Mouse (Mus musculus): Measurements from ENCODE around the gene Unc13d.
"Not testable (repeated sequence)": the region's sequence is repeated elsewhere in the genome, so short reads cannot be mapped to it uniquely, and the experiment has no call there.

The Unc13d gene

DNA sequence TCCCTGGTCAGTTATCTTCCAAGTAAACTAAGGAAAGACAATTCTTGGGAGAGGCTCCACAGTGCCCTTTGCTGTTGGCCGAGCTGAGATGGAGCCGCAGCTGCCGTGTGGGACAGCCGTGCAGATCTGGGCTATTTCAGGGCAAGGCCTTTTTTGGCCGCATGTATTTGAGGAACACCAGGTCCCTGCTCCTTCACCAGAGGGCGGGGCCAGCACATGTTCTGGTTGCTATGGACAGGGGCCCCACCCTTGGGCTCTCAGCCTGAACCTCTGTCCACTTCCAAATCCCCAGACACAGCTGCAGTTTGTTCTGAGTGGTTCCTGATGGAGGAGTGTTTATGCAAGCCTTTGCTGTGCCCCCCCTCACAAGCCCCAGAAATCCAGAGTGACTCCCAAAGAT lies 22.6 kb upstream of the Unc13d start:
- no peak for DNase-seq (ENCODE audit: low read depth, low spot score)

DNA sequence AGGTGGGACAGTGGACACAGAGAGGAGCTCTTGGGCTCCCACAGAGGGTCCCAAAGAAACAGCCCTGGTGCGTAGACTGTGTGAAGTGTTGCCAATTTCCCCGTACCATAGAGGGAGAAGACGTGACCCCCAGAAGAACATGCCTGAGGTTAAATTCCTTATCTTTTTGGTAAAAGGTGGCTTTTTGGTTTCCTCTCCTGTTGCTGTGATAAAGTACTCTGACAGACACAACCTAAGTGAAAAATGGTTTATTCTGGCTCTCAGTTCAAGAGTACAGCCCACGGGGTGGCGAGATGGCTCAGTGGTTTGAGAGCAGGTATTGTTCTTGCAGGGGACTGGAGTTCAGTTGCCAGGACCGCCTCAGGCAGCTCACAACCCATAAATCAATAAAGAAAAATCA lies 21.7 kb upstream of the Unc13d start:
- DNase-seq (ENCODE audit: low read depth, low spot score) = no peak

DNA sequence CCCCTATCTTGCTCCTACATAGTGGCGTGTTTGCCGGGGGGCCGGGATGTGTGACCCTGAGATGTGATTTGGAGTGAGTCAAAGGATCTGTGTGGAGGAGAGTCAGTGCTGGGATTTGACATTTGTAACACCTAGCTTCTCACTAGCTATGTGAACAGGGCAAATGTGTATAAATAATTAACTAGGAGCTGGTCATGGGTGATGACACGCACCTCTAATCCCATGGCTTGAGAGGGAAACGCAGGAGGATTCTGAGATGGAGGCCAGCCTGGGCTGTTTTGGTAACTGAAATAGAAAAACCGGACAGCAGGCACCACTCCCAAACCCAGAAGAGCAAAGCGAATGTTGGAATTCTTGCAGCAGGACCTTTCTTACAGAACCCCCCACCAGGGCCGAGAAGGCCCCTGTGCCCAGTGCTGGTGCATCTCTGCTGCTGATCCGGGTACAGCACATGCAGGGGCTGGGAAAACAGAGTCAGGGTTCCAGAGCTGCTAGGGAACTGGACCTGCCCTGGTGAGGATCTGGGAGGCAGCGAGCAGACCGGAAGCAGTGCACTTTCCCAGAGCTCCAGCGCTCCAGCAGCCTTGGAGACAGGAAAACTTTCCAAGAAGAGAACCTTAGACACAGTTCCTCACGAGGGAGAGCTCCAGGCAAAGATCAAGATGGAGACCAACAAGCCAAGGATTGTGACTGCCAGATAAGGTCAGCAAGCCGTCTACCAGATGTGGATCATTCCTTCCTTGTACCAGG lies 21.1 kb upstream of the Unc13d start:
- DNase-seq (ENCODE audit: low read depth, low spot score) = no peak

DNA sequence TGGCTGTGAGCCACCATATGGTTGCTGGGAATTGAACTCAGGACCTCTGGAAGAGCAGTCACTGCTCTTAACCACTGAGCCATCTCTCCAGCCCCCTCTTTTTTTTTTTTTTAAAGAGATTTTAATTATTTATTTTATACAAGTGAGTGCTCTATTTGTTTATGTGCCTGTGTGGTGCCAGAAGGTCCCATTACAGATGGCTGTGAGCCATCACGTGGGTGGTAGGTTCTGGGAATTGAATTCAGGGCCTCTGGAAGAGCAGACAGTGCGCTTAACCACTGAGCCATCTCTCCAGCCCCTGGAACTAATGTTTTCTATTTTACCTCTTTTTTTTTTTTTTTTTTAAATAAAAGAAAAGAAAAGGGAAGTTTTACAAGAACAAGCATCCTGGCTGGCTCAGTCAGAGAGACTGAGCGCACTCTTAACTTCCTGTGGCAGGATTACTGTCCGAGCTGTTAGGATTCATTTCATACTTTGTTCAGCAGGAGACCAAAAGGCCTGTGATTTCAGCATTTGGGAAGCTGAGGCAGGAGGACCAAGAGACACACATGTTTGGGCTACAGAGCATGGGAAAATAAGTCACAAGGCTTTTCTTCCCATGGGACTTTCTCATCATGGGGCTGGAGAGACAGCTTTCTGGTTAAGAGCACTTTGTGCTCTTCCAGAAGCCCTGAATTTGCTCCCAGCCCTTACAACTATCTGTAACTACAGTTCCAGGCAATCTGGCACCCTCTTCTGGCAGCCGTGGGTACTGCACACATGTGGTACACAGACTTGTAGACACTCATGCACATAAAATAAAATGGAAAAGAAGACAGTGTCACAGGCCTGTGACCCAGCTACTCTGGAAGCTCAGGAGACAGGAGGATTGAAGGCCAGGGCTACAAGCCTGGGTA lies 18.7 kb upstream of the Unc13d start:
- no peak for DNase-seq (ENCODE audit: low read depth, low spot score)

DNA sequence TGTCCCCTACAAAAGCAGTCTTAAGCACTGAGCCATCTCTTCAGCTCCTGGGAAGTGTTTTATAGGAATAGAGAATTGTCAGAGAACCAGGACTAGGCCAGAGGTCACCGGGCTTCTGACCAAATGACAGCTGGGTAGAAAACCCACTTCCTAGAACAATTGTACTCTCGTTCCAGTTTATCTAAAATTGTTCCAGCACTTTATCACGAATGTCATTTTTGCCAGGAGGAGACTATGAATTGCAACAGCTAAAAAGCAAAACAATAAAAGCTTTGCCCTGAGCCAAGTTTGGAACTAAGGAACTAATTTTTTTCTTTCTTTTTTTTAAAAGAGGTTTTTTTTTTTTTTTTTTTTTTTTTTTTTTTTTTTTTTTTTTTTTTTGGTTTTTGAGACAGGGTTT lies 17.8 kb upstream of the Unc13d start:
- no peak for DNase-seq (ENCODE audit: low read depth, low spot score)

DNA sequence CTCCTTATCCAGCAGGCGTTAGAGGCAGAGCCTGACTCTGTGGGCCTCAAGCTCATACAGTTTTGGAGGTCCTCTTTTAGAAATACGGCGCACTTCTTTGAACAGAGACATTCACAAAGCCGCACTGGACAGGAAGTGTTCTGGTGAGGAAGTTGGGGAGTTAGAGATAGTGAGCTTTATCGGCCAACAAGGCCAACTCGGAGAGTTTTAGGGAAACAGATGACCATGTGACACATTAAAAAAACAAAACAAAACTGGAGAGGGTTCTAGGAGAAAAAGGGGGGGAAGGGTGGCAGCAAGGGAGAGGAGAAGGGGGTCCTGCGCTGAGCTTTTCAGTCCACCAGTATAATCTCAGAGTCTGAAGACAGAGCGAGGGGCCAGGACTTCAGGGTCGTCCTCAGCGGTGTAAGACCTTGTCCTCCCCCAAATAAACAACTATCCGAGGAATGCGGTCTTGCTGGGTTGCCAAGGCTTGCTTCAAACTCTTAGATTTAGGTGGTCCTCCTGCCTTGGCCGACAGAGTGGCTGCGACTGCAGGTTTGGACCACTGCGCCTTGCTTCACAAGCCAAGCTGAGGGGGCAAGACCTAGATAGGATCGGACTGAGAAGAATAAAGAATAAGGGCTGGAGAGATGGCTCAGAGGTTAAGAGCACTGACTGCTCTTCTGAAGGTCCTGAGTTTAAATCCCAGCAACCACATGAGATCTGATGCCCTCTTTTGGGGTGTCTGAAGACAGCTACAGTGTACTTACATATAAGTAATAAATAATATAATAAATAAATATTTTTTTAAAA lies 16.2 kb upstream of the Unc13d start:
- no peak for DNase-seq (ENCODE audit: low read depth, low spot score)

DNA sequence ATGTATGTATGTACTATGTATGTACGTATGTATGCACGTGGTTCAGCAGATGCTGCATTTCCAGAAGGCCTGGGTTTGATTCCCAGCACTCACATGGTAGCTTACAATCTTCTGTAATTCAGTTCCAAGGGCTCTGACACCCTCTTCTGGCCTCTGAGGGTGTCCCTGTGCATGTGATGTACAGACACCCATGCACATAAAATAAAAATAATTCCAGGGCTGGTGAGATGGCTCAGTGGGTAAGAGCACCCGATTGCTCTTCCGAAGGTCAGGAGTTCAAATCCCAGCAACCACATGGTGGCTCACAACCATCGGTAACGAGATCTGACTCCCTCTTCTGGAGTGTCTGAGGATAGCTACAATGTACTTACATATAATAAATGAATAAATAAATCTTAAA lies 15.2 kb upstream of the Unc13d start:
- DNase-seq (ENCODE audit: low read depth, low spot score) = not testable (repeated sequence)

DNA sequence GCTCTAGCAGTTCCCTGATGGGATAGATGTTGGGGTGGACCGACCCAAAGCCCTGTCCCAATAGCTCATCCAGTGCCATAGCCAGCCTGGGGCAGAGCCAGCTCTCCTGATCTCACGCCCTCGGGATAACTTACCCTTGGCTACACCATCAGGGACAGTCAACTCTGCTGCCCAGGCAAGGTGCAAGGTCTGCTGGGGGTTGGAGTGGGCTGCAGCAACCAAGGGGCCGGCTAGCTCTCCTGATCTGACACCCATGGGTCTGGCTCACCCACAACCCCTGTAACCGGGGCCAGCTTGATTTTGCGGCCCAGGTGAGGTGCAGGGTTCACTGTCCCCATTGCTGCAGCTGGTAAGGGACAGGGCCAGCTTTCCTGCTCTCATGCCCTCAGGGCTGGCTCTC lies 13.8 kb upstream of the Unc13d start:
- DNase-seq (ENCODE audit: low read depth, low spot score) = no peak

DNA sequence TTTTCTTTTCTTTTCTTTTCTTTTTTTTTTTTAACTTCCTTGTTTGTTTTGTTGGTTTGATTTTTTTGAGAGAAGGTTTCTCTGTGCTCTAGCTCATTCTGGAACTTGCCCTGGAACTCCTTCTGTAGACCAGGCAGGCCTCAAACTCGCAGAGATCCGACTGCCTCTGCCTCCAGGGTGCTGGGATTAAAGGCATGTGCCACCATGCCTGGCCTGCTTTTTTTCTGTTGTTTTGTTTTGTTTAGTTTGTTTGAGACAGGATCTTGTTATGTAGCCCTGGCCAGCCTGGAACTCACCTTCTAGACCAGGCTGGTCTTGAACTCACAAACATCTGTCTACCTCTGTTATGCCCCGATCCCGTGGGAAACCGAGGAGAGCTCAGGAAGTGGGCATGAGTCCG lies 11.8 kb upstream of the Unc13d start:
- no peak for DNase-seq (ENCODE audit: low read depth, low spot score)

DNA sequence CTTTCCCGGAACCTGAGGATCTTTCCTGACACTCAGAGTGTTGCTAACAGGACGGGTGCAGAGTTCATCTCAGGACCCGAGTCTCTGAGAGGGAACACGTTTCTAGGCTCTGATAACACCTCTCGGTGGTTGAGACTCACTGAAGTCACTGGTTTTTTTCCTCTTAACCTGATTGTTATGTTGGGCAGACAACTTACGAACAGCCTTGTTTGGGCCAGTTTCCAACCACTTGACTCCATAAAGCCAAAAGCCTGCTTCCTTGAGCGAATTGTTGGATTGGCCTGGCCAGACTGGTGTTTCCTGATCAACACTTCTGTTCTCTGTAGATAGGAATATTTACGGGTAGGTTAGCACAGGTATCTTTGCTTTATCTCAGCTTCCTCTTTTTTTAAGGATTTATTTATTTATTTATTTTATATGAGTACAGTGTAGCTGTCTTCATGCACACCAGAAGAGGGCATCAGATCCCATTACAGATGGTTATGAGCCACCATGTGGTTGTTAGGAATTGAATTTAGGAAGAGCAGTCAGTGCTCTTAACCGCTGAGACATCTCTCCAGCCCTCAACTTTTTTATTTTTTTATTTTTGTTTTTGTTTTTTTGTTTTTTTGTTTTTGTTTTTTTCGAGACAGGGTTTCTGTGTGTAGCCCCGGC lies 11.1 kb upstream of the Unc13d start:
- no peak for DNase-seq (ENCODE audit: low read depth, low spot score)

DNA sequence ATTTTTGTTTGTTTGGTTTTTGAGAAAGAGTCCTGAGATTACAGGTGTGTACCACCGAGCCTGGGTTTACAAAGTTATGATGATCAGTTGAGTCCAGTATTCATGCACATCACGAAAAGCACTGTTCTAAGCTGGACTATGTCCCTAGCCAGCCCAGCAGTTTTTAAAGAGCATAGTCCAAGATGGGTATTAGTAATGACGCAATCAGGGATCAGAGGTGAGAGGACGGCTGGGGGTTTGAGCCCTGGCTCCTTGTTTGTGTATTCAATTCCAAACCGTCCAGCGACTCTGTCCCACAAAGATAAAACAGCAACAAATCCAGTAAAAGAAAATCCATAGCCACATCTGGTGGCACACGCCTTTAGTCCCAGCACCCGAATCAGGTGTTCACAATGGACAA lies 10.4 kb upstream of the Unc13d start:
- no peak for DNase-seq (ENCODE audit: low read depth, low spot score)

DNA sequence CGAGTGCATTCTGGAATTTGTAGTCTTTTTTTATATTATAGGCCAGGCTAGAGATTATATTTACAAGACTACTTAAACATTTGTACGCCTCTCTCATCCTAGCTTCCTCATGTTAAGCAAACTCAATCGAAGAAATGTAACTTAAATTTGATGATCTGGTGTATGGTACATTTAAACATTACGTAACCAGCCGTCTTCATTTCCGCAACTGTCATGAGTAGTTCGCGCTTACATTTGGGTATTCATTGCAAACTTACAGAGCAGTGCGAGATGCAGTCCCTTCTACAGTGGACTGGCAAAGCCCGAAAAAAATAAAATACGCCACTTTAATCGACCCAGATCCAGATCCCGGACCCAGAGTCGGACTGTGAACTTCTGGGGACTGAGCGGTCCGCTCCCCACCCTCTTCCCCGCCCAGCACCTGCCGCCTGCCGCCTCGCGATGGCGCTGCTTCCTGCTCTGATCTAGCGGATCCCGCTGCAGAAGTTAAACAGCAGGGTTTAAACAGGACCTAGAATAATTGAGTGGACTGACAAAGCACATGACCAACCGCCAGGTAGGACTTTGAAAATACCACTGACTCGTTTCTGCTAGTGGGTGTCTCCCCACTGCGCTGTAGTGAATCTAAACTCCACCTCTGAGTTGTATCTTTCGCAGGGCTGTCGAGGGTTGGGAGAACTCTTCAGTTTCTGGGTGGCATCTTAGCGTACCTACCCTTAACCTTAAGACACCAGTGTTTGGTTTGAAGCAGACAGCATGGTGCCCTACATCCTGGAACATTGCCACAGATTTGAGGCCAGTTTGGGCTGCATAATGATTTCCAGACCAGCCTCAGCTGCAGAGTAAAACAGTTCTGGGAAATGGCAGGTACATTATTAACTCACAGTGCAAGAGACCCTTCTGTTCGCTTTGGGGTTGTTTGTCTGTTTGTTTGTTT lies 9.7 kb upstream of the Unc13d start:
- DNase-seq (ENCODE audit: low read depth, low spot score) = peak; percentile 73

DNA sequence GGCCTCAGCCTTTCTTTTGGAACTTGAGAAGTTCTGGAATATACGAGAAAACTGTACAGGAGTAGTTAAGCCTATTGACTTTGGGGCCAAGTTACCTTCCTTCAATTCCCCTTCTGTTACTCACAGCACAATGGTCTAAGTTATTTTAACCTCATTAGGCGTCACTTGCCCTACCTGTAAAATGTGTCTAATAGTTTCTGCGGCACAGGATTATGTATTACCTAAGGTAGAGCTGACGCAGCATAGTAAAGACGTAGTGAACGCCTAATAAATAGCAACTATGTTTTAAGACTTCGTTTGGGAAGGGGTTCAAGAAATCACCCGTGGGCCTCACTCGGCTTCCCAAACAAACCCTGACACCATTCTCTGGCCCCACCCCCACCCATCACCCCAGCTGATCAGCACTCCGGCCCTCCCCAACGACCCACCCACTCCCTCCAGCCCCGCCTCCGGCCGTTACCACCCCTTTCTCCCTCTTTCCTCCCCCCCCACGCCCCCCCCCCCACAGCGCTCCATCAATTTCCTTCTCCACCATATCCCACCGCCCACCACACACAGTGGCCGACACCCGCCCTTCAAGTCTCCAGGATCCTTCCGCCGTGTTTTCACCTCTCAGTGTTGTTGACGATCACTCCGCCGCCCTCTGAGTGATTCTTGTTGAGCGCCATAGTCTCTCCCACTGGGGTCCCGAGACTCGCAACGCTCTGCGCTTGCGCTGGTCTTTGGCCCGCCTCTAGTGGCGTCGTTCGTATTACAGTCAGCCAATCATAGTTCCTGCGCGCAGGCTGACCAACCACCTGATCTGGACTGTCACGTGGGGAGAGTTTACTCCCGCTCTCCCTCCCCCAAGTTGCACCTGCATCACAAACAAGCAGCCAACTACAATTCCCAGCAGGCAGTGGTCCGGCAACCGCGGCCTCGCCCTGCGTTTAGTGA lies 8.8 kb upstream of the Unc13d start, which contains the start of gene Wbp2:
Wbp2 (minus strand) TSS at position 738 of the 936 bp plus-strand sequence.
- DNase-seq (ENCODE audit: low read depth, low spot score) = peak; percentile 94

DNA sequence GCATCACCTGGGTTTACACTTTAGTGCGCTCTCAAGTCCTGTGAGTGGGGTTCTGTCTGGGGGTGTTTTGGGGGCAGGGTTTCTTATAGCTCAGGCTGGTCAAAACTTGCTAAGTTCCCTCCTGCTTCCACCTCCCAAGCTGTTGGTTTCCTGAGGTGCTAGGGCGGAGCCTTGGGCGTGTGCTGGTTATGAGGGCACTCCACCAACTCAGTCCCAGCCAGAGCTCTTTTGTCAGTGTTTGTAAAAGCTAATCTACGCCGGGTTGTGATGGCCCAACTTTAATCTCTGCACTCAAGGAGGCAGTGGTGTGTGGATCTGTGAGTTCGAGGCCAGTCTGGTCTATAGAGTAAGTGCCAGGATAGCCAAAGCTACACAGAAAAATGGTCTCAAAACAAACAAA lies 6.4 kb upstream of the Unc13d start:
- peak; percentile 64 for DNase-seq (ENCODE audit: low read depth, low spot score)

DNA sequence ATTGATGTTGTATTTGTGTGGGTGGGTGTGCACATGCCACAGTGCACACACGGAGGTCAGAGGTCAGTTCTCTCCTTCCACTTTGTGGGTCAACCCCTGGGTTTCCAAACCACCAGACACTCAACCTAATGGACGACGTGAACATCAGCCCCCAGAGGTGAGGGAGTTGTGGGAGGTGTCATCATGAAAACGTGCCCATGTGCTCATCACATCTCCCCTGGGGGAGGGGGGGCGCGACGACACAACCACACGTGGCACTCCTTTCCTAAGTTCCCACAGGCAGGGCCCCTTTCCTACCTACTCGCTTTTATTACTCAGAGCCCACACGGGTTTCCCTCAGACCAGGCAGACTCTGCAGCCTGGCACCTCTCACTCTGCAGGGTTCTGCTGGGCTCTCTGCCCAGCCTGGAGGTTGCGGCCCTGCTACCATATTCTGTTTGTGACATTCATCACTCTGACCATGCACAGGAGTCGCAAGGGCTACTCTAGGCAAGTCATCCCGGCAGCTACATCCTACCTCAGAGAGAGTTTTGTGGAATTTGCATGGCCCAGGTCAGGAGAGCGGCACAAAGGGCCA lies 5.4 kb upstream of the Unc13d start:
- DNase-seq (ENCODE audit: low read depth, low spot score) = no peak

DNA sequence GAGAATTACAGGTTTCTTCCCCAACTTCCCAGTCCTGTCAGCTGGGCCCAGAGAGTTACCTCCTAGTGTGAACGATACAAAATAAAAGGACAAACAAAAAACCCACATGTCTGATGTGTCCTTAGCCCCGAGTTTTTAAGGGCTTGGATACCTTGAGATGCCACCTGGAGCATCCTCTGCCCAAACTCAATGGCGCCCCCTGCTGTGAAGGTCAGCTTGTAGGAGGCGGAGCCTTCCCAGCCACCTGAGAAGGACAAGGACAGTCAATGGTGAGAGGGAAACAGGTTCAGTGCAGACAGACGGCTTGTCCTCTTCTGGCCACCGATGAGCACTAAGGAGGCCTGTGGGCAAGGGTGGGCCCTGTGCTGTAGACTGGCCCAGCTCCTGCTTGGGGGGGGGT lies 3.3 kb upstream of the Unc13d start:
- DNase-seq (ENCODE audit: low read depth, low spot score) = peak; percentile 60

DNA sequence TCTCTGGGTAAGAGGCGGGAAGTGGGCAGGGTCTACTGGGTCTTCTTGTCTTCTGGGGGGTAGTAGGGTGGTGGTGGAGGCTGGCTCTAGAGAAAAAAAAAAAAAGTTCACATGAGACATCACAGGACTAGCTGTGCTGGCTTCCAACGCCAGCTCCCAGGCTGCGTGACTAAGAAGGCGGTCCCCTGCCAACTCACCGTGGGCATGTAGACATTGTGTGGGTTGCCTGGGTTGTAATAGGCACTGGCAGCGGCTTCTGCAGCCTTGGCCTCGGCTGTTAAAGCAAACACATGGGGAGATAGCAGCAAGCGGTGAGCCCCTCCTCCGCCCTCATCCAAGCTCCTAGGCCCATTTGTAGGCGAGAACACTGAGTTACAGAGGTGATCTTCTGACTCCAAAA lies 1.8 kb upstream of the Unc13d start:
- DNase-seq (ENCODE audit: low read depth, low spot score) = no peak

DNA sequence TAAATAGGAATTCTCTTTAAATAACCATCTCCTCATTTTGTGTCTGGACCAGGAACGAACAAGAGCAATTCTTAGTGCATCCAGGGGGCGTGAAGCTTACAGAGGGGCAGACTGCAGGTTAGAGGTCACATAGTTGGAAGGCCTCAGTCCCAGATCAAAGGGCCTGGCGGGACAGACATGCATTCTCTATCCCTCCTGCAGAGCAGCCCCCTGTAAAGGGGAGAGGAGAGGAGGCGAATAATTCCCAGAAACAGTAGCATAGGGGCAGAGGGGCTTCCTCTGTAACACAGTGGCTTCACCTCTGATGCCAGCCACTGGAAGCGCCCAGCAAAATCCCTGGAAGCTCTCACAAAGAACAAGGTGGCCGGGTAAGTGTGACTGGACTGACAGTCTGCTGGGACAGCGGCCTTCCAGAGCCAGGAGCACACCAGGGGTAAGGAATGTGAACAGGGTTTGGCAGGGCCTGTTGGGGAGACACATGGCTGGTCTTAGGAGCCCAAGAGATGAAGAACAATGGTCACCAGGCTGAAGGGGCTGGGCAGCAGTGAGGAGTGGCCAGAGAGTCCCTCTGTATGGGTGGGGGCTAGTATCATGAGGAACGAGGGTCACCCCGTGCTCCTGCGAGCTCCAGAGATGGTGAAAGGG lies 1.0 kb upstream of the Unc13d start:
- no peak for DNase-seq (ENCODE audit: low read depth, low spot score)
